ENCODE assay signal across 8 mouse cellular contexts in the genomic region with DNA sequence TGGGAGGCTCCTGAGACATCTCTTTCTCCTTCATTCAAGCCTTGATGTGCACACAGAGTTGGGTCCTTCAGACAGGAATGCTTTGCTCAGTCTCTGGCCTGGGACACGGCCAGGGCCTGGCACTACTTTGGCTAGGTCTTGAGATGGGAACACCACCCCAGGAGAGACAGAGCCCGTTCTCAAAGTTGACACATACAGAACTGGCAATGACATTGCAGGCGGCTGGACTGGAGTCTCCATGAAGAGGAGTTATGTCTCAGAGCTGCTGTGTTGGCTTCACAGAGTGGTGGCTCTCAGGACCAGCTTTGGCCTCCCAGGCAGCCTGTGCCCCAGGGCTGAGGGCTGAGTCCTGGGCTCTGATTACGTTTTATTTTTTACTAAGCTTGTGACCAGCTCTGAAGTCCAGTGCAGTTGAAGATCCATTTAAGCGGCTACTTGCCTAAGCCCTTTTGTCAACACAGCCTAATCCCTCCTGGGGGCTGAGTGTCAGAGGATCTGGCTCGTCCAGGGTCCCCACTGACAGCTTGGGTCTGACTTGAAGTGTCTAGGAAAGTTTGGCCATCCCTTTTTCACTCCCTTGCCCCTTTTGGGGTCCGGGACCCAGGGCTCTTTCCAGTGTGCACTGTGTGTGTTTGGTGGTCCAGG. TPM values are rescaled to one million over a fixed set of nuclear protein-coding genes. Genes with fewer than 3 reads are reported as not detected.
DNase-seq lines count a peak whose midpoint lies in the region; ATAC-seq lines count a peak whose summit lies in the region.

No protein-coding gene starts in this region.

- ATAC-seq in kidney, embryonic 14.5 days (ENCODE audit: low FRiP score, low TSS enrichment) = no peak
- no peak for ATAC-seq in midbrain, embryonic 14.5 days (ENCODE audit: low FRiP score, low TSS enrichment)

- H3K4me1 ChIP-seq in kidney, embryonic 14.5 days (ENCODE audit: control insufficient read depth, insufficient read depth, low read length) = peaks cover 48% of the 10 kb centered on the region
- peaks cover 43% of the 10 kb centered on the region for H3K4me1 ChIP-seq in midbrain, embryonic 14.5 days (ENCODE audit: control insufficient read depth, insufficient read depth, low read length)

- DNase-seq in heart, adult 18-20 months = peak; percentile 55 to 66
- DNase-seq in heart, adult 8-10 months (ENCODE audit: low spot score) = no peak
- DNase-seq in gastrocnemius, postnatal 25 days = peak; percentile 45
- DNase-seq in midbrain, embryonic 14.5 days = no peak
- no peak for DNase-seq in frontal cortex, adult 2 months (ENCODE audit: extremely low spot score in 1 of 2, low spot score in 1 of 2)
- DNase-seq in embryo, embryonic 11 days = no peak
- no peak for DNase-seq in cerebellum, postnatal 4 days (ENCODE audit: low spot score in 2 of 2)

- H3K4me2 ChIP-seq in kidney, embryonic 14.5 days (replicated peaks; ENCODE audit: low read depth, low read length) = peak overlapping the region; percentile 60; the same call in 1 of the 2 replicates
- peak overlapping the region; percentile 68 for H3K4me2 ChIP-seq in midbrain, embryonic 14.5 days (ENCODE audit: low read length)

- 0 out of 2 replicates have a peak, but pooled peaks cover under 1% of the 10 kb centered on the region for H3K27me3 ChIP-seq in kidney, embryonic 14.5 days (ENCODE audit: control insufficient read depth, insufficient read depth, low read length)
- H3K27me3 ChIP-seq in midbrain, embryonic 14.5 days (ENCODE audit: control insufficient read depth, insufficient read depth, low read length) = no peaks in the 10 kb centered on the region

- H3K27ac ChIP-seq in kidney, embryonic 14.5 days (ENCODE audit: low read depth, low read length) = no peak overlapping the region
- no peak overlapping the region for H3K27ac ChIP-seq in midbrain, embryonic 14.5 days (replicated peaks; ENCODE audit: low read depth, low read length)

- no peaks in the 10 kb centered on the region for H3K9me3 ChIP-seq in kidney, embryonic 14.5 days (ENCODE audit: control insufficient read depth, low read length)
- H3K9me3 ChIP-seq in midbrain, embryonic 14.5 days (ENCODE audit: control insufficient read depth, low read length) = no peaks in the 10 kb centered on the region

- H3K9ac ChIP-seq in kidney, embryonic 14.5 days (ENCODE audit: low read depth, low read length) = peak overlapping the region; percentile 93
- peak overlapping the region; percentile 80; the same call in 1 of the 2 replicates for H3K9ac ChIP-seq in midbrain, embryonic 14.5 days (replicated peaks; ENCODE audit: low read length)

- H3K4me3 ChIP-seq in kidney, embryonic 14.5 days (ENCODE audit: low read length) = peak overlapping the region; percentile 74
- H3K4me3 ChIP-seq in midbrain, embryonic 14.5 days (replicated peaks; ENCODE audit: low read depth, low read length) = 0 out of 2 replicates have a peak overlapping the region, but pooled peaks have one; percentile 73

- 61% methylated on average over 7 of the region's 7 CpGs for WGBS in kidney, embryonic 14.5 days
- WGBS in midbrain, embryonic 14.5 days = 10% methylated on average over 7 of the region's 7 CpGs

- no peaks in the 10 kb centered on the region for H3K36me3 ChIP-seq in kidney, embryonic 14.5 days (ENCODE audit: control insufficient read depth, insufficient read depth, low read length)
- H3K36me3 ChIP-seq in midbrain, embryonic 14.5 days (ENCODE audit: control insufficient read depth, insufficient read depth, low read length) = no peaks in the 10 kb centered on the region

RNA-seq across cellular contexts. Expression of gene Rxra, which starts 2.7 kb away (rescaled TPM):
- 10 to 100 TPM; 51.3 to 52.4 TPM for total RNA-seq in heart, adult 18-20 months (2021)
- 10 to 100 TPM; 50.5 to 61.2 (median 56.9) TPM for total RNA-seq in heart, adult 8-10 months (2022)
- total RNA-seq in gastrocnemius, postnatal 25 days (2021) = 10 to 100 TPM; 70.1 to 81.3 TPM
- polyA plus RNA-seq in kidney, embryonic 14.5 days (2014; fragmentation: Nextera tagmentation; extraction: Ambion mirVana) = 5.9 and 6.2 TPM in 2 replicates
- 1.9 and 2.5 TPM in 2 replicates for polyA plus RNA-seq in midbrain, embryonic 14.5 days (2014; fragmentation: Nextera tagmentation; extraction: Ambion mirVana)
- 12.3 and 16.0 TPM in 2 replicates for polyA plus RNA-seq in frontal cortex, adult 2 months (2012; rRNA removed)

Comparison
In these comparisons a context has a peak if more than half of its experiments do, and no peak if none do; other contexts are left out.
1. DNase-seq: peak in heart, adult 18-20 months (2 of 2) and gastrocnemius, postnatal 25 days (single experiment); none in heart, adult 8-10 months (single experiment), midbrain, embryonic 14.5 days (single experiment), frontal cortex, adult 2 months (0 of 2), embryo, embryonic 11 days (single experiment) and cerebellum, postnatal 4 days (0 of 2).